ENCODE assay signal across 19 mouse cellular contexts in the genomic region with DNA sequence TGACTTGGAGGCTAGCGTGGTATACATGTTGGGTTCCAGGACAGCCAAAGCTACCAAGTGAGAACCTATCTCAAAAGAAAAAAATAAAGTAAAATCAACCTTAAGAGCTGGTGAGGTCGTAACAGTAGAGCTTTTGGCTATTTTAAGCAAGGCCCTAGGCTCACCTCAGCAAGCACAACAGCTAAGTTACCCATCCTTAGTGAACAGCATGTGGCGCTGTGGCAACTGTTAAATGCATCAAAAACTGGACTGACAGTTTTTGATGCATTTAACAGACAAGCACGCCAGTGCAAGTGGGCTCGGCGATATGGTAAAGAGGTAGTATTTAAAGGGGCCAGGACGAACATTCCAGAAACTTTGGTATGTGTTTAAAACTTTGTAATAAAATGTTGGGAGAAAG. TPM values are rescaled to one million over a fixed set of nuclear protein-coding genes. Genes with fewer than 3 reads are reported as not detected.
DNase-seq lines count a peak whose midpoint lies in the region; ATAC-seq and TF ChIP-seq lines count a peak whose summit lies in the region.
"Had no signal": no experiment of that assay in that cellular context is flagged by ENCODE, and none has a peak within 500 bp of the region (broad histone marks: within the 10 kb centered on the region; RNA-seq: fewer than 3 reads in every experiment).

No protein-coding gene starts in this region.

- peak; percentile 31 for TF ChIP-seq CTCF in heart, postnatal 0 days (IDR thresholded peaks at IDR 0.05; ENCODE audit: low read depth)

- no peak for TF ChIP-seq EP300 in heart, postnatal 0 days (IDR thresholded peaks at IDR 0.05; ENCODE audit: low read depth)

- peaks cover 19% of the 10 kb centered on the region for H3K4me1 ChIP-seq in heart, postnatal 0 days (ENCODE audit: control insufficient read depth, insufficient read depth)
- peaks cover 85% of the 10 kb centered on the region for H3K4me1 ChIP-seq in megakaryocyte, embryonic 14.5 days
- peaks cover 71% of the 10 kb centered on the region for H3K4me1 ChIP-seq in liver, embryonic 13.5 days (replicated peaks)
- peaks cover 27% of the 10 kb centered on the region for H3K4me1 ChIP-seq in midbrain, embryonic 14.5 days (ENCODE audit: control insufficient read depth, insufficient read depth, low read length)

- no peaks in the 10 kb centered on the region for H3K36me3 ChIP-seq in heart, postnatal 0 days (replicated peaks; ENCODE audit: control insufficient read depth, insufficient read depth, low read length)
- peaks cover 4% of the 10 kb centered on the region for H3K36me3 ChIP-seq in megakaryocyte, embryonic 14.5 days (replicated peaks; ENCODE audit: low read length)
- no peaks in the 10 kb centered on the region for H3K36me3 ChIP-seq in liver, embryonic 13.5 days
- H3K36me3 ChIP-seq in midbrain, embryonic 14.5 days (ENCODE audit: control insufficient read depth, insufficient read depth, low read length), result no peaks in the 10 kb centered on the region
- H3K36me3 ChIP-seq: forebrain, embryonic 15.5 days; heart, embryonic 15.5 days; hindbrain, embryonic 13.5 days; intestine, embryonic 15.5 days; stomach, embryonic 15.5 days had no signal

- H3K4me3 ChIP-seq in heart, postnatal 0 days (ENCODE audit: low read depth, low read length), result no peak overlapping the region
- H3K4me3 ChIP-seq in megakaryocyte, embryonic 14.5 days (replicated peaks), result peak overlapping the region; percentile 21
- no peak overlapping the region for H3K4me3 ChIP-seq in liver, embryonic 13.5 days (replicated peaks)
- no peak overlapping the region for H3K4me3 ChIP-seq in midbrain, embryonic 14.5 days (replicated peaks; ENCODE audit: low read depth, low read length)
- H3K4me3 ChIP-seq: forebrain, embryonic 15.5 days; heart, embryonic 15.5 days; hindbrain, embryonic 13.5 days; intestine, embryonic 15.5 days; left cerebral cortex, adult 2 months; stomach, embryonic 15.5 days had no signal

- no peak for ATAC-seq in heart, postnatal 0 days (ENCODE audit: insufficient read depth, low read depth)
- ATAC-seq in megakaryocyte, adult 5-6 weeks (ENCODE audit: poor library complexity, severe bottlenecking), result no peak
- ATAC-seq in liver, embryonic 13.5 days (ENCODE audit: low read depth), result no peak
- no peak for ATAC-seq in midbrain, embryonic 14.5 days (ENCODE audit: low FRiP score, low TSS enrichment)
- ATAC-seq: forebrain, embryonic 15.5 days; intestine, embryonic 15.5 days had no signal

- no peak overlapping the region for H3K27ac ChIP-seq in heart, postnatal 0 days (ENCODE audit: low read depth)
- 0 out of 2 replicates have a peak overlapping the region, but pooled peaks have one; percentile 1 for H3K27ac ChIP-seq in liver, embryonic 13.5 days
- H3K27ac ChIP-seq in midbrain, embryonic 14.5 days (replicated peaks; ENCODE audit: low read depth, low read length), result no peak overlapping the region
- H3K27ac ChIP-seq: forebrain, embryonic 15.5 days; heart, embryonic 15.5 days; hindbrain, embryonic 13.5 days; intestine, embryonic 15.5 days; left cerebral cortex, adult 2 months; stomach, embryonic 15.5 days had no signal

- peak; percentile 19 for DNase-seq in heart, postnatal 0 days (ENCODE audit: low spot score)
- DNase-seq in heart, postnatal 36 days, result no peak
- DNase-seq in liver, embryonic 13.5 days, result no peak
- no peak for DNase-seq in right cerebral cortex, postnatal 4 days
- DNase-seq in urinary bladder, postnatal 4 days (ENCODE audit: low spot score in 2 of 2), result no peak
- DNase-seq in midbrain, embryonic 14.5 days, result no peak
- DNase-seq: cerebellum, postnatal 10 days; heart, adult 11 months; kidney, postnatal 10 days; spleen, adult 18-20 months had no signal

- no peaks in the 10 kb centered on the region for H3K9me3 ChIP-seq in heart, postnatal 0 days (replicated peaks; ENCODE audit: control insufficient read depth, low read length)
- H3K9me3 ChIP-seq in megakaryocyte, embryonic 14.5 days, result no peaks in the 10 kb centered on the region
- H3K9me3 ChIP-seq in liver, embryonic 13.5 days (replicated peaks), result no peaks in the 10 kb centered on the region
- no peaks in the 10 kb centered on the region for H3K9me3 ChIP-seq in midbrain, embryonic 14.5 days (ENCODE audit: control insufficient read depth, low read length)
- H3K9me3 ChIP-seq: forebrain, embryonic 15.5 days; heart, embryonic 15.5 days; hindbrain, embryonic 13.5 days; intestine, embryonic 15.5 days; stomach, embryonic 15.5 days had no signal

- H3K9ac ChIP-seq in heart, postnatal 0 days (replicated peaks; ENCODE audit: low read depth, low read length), result no peak overlapping the region
- no peak overlapping the region for H3K9ac ChIP-seq in liver, embryonic 13.5 days
- H3K9ac ChIP-seq in midbrain, embryonic 14.5 days (replicated peaks; ENCODE audit: low read length), result no peak overlapping the region
- H3K9ac ChIP-seq: forebrain, embryonic 15.5 days; heart, embryonic 15.5 days; hindbrain, embryonic 13.5 days; intestine, embryonic 15.5 days; lung, embryonic 14.5 days; stomach, embryonic 15.5 days had no signal

- no peak overlapping the region for H3K4me2 ChIP-seq in heart, postnatal 0 days (ENCODE audit: low read depth, low read length)
- no peak overlapping the region for H3K4me2 ChIP-seq in liver, embryonic 13.5 days
- no peak overlapping the region for H3K4me2 ChIP-seq in midbrain, embryonic 14.5 days (ENCODE audit: low read length)
- H3K4me2 ChIP-seq: forebrain, embryonic 15.5 days; heart, embryonic 15.5 days; hindbrain, embryonic 13.5 days; intestine, embryonic 15.5 days; lung, embryonic 14.5 days; stomach, embryonic 15.5 days had no signal

- WGBS in heart, postnatal 0 days, result 45% methylated on average over 7 of the region's 7 CpGs
- 56% methylated on average over 7 of the region's 7 CpGs for WGBS in liver, embryonic 13.5 days (ENCODE audit: insufficient replicate concordance)
- 90% methylated on average over 7 of the region's 7 CpGs for WGBS in midbrain, embryonic 14.5 days

- intact Hi-C loops in heart, postnatal 36 days (cut with DNase I), result no loop called here

- no peaks in the 10 kb centered on the region for H3K27me3 ChIP-seq in heart, postnatal 0 days (ENCODE audit: control insufficient read depth, insufficient read depth, low read length)
- H3K27me3 ChIP-seq in megakaryocyte, embryonic 14.5 days (replicated peaks), result no peaks in the 10 kb centered on the region
- no peaks in the 10 kb centered on the region for H3K27me3 ChIP-seq in liver, embryonic 13.5 days
- H3K27me3 ChIP-seq in midbrain, embryonic 14.5 days (ENCODE audit: control insufficient read depth, insufficient read depth, low read length), result no peaks in the 10 kb centered on the region
- H3K27me3 ChIP-seq: forebrain, embryonic 15.5 days; heart, embryonic 15.5 days; hindbrain, embryonic 13.5 days; intestine, embryonic 15.5 days; stomach, embryonic 15.5 days had no signal

RNA-seq across cellular contexts. Expression of a gene that starts 5.2 kb away (rescaled TPM):
- total RNA-seq in heart, postnatal 0 days (2014; rRNA removed; ENCODE audit: low replicate concordance), result 9.5 and 23.9 TPM in 2 replicates
- polyA plus RNA-seq in heart, postnatal 0 days (2015; fragmentation: Nextera tagmentation; extraction: Ambion mirVana), result 41.7 and 42.5 TPM in 2 replicates
- total RNA-seq in heart, postnatal 36 days (2021), result 10 to 100 TPM; 44.5 to 45.1 TPM
- polyA plus RNA-seq in megakaryocyte, embryonic 14.5 days (2012; ENCODE audit: insufficient read depth, low replicate concordance), result 10.0 and 13.2 TPM in 2 replicates
- 28.5 and 36.0 TPM in 2 replicates for total RNA-seq in megakaryocyte, adult 5-6 weeks (2015)
- 28.9 and 32.6 TPM in 2 replicates for total RNA-seq in megakaryocyte, adult 5-6 weeks (2017)
- 24.2 and 33.2 TPM in 2 replicates for polyA plus RNA-seq in liver, embryonic 13.5 days (2015; fragmentation: Nextera tagmentation; extraction: Ambion mirVana)
- 84.1 and 109 TPM in 2 replicates for polyA plus RNA-seq in midbrain, embryonic 14.5 days (2014; fragmentation: Nextera tagmentation; extraction: Ambion mirVana)

RNA-seq across cellular contexts. Expression of a gene that starts 24.1 kb away (rescaled TPM):
- total RNA-seq in heart, postnatal 0 days (2014; rRNA removed; ENCODE audit: low replicate concordance), result 11.1 and 13.9 TPM in 2 replicates
- 17.2 and 17.3 TPM in 2 replicates for polyA plus RNA-seq in heart, postnatal 0 days (2015; fragmentation: Nextera tagmentation; extraction: Ambion mirVana)
- 10 to 100 TPM; 10.8 to 11.3 TPM for total RNA-seq in heart, postnatal 36 days (2021)
- 26.6 and 26.8 TPM in 2 replicates for polyA plus RNA-seq in megakaryocyte, embryonic 14.5 days (2012; ENCODE audit: insufficient read depth, low replicate concordance)
- total RNA-seq in megakaryocyte, adult 5-6 weeks (2015), result 14.5 and 15.3 TPM in 2 replicates
- 48.1 and 50.4 TPM in 2 replicates for total RNA-seq in megakaryocyte, adult 5-6 weeks (2017)
- 53.6 and 59.5 TPM in 2 replicates for polyA plus RNA-seq in liver, embryonic 13.5 days (2015; fragmentation: Nextera tagmentation; extraction: Ambion mirVana)
- polyA plus RNA-seq in midbrain, embryonic 14.5 days (2014; fragmentation: Nextera tagmentation; extraction: Ambion mirVana), result 26.6 and 31.0 TPM in 2 replicates
